Mouse (Mus musculus): ENCODE measurements around the gene 1700057G04Rik.

1700057G04Rik gene

DNA sequence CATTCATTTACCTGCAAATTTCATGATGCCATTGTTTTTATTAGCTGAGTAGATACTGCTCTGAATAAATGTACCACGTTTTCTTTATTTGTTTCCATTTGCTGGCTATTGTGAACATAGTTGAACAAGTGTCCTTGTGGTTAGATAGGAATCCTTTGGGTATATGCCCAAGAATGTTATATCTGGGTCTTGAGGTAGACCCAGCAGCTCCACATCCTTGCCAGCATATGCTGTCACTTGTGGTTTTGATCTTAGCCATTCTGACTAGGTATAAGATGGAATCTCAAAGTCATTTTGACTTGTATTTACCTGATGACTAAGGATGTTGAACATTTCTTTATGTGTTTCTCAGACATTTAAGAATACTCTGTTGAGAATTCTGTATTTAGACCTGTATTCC is 77.7 kb downstream of the 1700057G04Rik start:
- DNase-seq (ENCODE audit: low read depth), result no peak

DNA sequence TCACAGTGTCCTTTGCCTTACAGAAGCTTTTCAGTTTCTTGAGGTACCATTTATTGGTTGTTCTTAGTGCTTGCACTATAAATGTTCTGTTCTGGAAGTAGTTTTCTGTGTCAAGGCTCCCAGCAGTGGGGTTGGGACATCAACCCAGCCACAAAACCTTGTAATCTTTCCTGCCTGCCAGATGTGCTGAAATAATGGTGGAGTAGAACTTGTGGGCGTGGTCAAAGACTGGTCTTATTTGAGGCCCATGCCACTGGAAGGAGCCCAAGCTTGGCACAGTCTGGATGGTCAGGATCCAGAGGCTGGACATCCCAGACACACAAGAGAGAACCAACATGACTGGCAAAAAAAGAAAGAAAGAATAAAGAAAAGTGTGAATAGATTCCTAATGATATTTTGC is 78.2 kb downstream of the 1700057G04Rik start:
- no peak for DNase-seq (ENCODE audit: low read depth)

DNA sequence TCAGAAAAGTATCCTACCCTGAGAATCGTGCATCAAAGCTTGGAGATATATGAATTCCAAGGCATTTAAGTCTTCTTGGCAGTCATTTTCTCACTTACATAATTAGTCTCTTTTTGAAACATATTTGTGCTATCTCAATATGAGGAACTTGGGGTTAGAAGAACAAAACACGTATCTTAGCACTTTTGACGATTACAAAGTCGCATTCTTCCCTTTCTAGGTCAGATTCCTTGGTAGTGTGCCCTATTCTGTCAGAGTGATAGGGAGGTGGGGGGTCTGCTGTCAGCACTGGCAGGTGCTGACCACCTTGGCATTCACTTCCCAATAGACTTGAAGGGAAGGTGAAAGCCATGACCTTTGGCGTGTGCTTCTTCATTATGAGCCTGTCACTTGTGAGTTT is 93.5 kb downstream of the 1700057G04Rik start:
- no peak for DNase-seq (ENCODE audit: low read depth)
